Mouse (Mus musculus) left cerebral cortex, postnatal 14 days (tissue): ENCODE measurements around the gene Neb. TPM values are rescaled to one million over a fixed set of nuclear protein-coding genes. Genes with fewer than 3 reads are reported as not detected.

Experiments
- DNase-seq, 2 experiments: peaks; one replicate each; pipeline ENCODE4 v3.0.0; 2021 to 2022; ENCODE audit warnings: low spot score in 2 of 2, mixed read lengths in 1 of 2
- intact Hi-C: fragments of 180-260 bp; cut with DNase I; formaldehyde crosslinking; loops from one replicate; pipeline ENCODE4 v1.15.1; 2025
- long read RNA-seq, 2 experiments: library from polyadenylated mRNA; stranded (forward); transcript quantifications; one replicate each; pipeline ENCODE4 v2.0.0; 2021
- total RNA-seq, 2 experiments: library from RNA; stranded (reverse); gene quantifications; 2 replicates each; pipeline ENCODE4 v1.2.3; 2021

Gene Neb
- 1 to 10 TPM; 2.0 to 2.7 TPM for total RNA-seq
- long read RNA-seq, experiment 1, partial matches to known transcripts, result 0 of 1 reads
- long read RNA-seq, experiment 1, other reads (novel, unspliced or antisense), result 1 of 1 reads
- long read RNA-seq, experiment 2, result 0 reads

DNA sequence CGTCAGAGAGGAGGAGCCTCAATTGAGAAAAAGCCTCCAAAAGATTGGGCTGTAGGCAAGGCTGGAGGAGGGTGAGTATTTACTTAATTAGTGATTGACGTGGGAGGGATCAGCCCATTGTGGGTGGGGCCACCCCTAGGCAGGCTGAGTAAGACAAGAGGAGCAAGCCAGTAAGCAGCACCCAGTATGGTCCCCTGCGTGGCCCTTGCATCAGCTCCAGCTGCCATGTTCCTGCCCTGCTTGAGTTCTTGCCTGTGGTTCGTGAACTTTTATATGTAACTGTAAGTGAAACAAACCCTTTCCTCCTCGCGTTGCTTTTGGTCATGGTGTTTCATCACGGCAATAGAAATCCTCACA is at the start of gene Neb:
Gene Neb, minus strand, starts transcription at position 27 of the 357 bp plus-strand sequence.
- DNase-seq, result no peak
- intact Hi-C loops, result no loop called here

DNA sequence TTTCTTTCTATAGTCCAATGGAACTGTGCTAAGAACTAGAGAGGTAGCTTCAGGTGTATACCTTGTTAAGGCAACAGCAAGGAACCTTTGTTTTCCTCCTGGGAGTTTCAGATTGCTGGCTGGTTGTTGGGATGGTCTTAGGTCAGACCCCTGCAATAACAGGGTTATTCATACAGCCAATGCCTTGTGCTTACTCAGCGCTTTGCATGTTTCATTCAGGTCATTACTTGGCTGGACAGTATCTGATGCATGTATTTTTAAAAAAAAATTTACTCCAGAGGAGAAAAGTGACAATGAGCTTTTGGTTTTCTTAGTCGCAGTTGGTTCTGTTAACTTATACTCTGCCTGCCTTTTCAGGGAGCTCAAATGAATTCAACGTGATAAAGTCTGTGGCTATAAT is 49.1 kb upstream of the Neb start:
- no peak for DNase-seq
- intact Hi-C loops, result no loop called here

DNA sequence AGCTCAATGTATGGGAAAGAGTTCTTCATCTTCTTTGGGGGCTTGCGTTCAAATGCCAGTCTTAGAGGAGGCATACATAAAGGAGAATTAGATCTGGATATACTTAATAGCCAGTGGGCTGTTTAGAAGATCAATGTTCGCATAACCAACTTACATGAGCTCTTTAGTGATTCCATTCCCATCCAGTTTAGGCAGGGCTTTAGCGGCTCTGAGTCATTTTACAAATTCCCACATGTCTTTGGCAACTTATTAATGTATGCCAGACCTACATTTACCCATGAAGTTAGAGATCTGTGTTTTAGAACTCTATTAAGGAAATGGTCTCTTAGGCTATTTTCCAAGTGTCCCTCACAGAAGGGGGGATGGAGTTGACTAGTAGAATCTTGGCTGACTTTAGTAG is 47.8 kb upstream of the Neb start:
- DNase-seq, result no peak
- intact Hi-C loops, result no loop called here

DNA sequence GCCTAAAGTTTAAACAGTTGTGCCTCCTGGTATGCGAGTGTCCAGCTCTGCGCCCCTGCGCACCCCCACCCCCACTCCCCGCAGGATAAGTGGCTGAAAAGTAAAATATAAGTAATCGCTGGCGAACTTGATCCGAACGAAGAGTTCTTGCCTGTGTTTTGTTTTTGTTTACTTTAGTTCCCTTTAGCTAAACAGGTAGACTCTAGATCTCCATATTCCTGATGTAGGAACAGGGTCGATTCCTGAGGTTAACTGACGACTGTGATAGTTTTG is 47.2 kb upstream of the Neb start:
- intact Hi-C loops, result loop anchor here (2.0 kb wide), 1 partner anchor 165 kb away; no protein-coding TSS in a partner anchor
- no peak for DNase-seq

DNA sequence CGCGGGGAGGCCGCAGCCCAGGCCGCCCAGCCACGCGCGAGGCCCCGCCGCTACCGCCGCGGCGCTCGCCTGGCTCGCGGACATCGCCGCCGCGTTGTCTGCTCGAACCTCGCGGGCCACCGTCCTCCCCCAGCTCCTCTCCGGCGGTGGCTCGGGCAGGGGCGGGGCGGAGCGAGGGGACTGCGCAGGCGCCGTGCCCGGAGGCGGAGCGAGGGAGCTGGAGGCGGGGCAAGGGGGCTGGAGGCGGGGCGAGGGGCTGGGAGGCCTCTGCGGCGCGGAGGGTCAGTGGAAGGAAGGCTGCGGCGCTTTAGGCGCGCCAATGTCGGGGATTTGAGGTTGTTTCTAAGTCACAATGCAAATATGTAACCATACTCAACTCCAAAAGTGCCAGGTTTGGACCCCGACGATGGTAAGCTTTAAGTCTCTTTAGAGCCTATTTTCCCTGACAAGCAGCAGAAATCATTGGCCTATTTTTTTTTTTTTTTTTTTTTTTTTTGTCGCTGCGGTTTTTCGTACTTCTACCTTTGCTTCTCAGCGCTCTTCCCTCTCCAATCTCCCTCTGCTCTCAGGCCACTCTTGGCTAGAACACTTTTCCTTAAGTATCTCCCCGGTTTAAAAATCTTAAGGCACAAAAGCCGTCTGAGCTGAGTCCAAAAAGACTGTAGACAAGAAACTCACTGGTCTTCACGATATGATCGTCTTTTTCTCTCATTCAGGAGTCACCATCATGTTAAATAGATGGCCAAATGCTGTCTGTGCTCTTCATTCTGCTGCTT is 46.7 kb upstream of the Neb start, which contains the start of gene Arl5a:
Gene Arl5a, minus strand, starts transcription at position 155 of the 776 bp plus-strand sequence.
- DNase-seq, result peak; percentile 92 to 95
- intact Hi-C loops, result loop anchor here (2.0 kb wide), 1 partner anchor 166 kb away; no protein-coding TSS in a partner anchor

DNA sequence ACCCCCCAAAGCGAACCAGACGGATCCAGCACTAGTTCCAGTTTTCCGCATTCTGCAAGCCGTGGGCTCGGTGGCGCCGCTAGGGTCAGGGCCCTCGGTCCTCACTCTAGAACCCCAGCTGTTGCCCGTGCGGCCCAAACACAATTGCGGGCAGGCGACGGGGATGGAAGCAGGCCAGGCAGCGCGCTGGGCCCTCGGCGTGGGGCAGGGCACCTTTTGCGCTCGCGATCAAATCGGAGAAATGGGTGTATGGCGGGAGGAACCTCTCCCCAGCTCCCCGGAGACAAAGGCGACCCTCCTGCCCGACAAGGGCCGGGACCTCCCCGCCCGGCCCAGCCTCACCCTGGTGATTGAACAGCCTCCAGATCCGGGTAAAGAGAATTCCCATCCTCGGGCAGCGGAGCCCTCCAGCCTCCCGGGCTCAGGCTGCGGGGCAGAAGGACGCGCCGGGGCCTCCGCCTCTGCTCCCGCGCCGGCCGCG is 46.0 kb upstream of the Neb start:
- intact Hi-C loops, result loop anchor here (2.0 kb wide), 1 partner anchor 167 kb away; no protein-coding TSS in a partner anchor
- DNase-seq, result peak in 1 of 2 experiments; percentile 38

DNA sequence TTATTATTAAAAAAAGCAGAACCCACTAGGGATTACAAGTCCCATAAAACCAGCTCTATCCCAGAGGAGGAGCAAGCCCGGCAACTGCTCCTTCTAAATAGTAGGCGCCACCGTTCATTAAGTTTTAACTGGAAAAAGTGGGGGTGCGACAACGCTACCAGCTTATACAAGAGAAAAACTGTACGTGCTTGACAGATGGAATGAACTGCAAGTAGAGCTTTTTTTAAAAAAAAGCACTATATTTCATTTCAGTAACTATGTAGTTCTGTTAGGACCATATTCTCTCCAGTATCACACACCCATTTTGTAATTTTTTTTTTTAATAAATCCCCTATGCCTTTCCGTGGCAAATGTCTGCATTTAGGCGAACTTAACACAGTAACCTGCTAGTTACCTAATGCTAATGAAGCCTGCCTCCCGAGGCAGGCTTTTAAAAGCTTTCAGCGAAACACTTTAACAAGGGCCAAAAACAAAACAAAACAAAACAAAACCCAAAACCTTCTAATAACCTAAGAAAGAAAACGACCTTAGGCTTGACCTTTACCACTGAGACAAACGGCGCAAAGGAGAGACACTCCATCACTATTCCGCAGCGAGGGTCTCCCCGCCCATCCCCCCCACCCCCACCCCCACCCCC is 45.5 kb upstream of the Neb start:
- DNase-seq, result no peak
- intact Hi-C loops, result loop anchor here (2.0 kb wide), 1 partner anchor 167 kb away; no protein-coding TSS in a partner anchor

DNA sequence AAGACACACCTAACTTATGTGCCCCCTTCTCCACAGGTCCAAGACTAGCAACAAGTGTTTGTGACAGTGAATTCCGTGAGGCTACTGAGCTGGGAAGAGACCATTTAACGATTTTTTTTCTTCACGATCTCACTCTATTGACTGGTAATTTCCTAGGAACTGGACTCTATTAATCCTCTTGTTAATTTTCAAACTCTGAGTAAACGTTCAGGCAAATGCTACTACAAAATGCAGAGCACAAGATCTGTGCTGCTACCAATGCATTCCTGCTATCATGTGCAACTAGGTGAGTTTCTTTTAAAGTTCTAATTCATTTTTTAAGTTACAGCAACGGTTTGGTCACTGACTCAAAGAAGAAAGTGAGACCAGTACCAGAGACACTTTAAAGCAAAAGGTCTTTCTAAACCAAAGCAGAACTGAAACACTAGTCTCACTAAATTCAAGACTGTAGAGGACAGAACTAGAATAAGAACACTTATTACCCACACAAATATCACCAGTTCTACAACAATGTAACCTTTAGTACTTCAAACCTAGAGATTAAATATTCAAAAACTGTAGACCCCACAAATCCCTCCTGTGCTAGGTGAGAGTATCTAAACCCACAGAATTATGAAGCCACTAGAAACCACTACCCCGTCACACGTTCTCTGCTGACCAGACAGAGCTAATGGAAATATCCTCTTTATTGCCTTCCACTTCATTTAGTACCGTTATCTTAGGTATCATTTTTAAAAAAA is 44.8 kb upstream of the Neb start:
- DNase-seq, result no peak
- intact Hi-C loops, result no loop called here

DNA sequence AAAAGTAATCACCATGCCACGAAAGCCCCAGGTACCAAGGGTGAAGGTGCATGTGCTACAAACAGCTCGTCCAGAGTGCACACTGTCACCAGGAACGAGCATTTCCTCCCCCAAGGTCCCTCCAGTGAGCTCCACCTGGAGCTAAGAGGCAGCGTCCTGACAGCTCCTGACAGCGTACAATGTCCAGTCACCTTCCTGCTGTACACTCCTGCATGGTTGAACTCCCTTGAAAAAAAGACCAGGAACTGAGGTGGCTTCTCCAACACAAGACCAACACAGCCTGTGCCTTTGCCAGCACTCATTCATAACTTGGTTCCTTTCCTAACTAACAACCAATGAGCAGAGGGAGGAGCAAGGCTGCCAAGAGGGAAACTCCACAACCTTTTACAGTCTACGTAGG is 42.9 kb upstream of the Neb start:
- no peak for DNase-seq

DNA sequence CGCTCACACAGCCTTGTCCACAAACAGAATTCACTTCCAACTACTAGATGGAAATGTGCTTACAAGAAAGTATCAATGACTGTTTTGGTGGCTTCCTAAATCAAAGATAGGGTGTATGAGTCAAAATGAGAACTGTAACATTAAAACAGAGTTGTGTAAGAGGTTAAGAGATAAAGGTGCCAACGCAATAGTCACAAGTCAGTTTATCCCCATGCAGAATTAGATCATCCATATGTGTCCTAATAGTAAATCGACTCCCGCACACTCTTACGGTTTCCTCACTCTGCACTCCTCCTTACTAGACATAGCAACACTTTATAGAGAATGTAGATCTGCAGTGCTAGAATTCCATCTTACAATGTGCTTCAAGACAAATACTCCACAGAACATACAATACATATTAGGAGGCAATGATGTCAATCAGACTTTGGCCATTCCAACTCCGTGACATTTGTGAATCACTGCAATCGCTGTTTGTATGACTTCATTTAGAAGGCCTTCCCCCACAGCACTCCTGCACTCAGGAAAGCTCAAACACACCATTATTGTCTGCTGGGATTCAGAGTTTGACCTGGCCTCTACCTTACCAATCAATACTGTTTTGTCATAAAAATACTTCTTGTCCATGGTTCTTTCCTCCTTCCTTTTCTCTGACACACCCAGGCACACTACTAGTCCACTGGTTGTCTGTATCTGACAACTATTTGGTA is 41.9 kb upstream of the Neb start:
- no peak for DNase-seq
- intact Hi-C loops, result no loop called here

More for the DNA sequence above, 42.9 kb upstream of the Neb start:
- intact Hi-C loops, result no loop called here

DNA sequence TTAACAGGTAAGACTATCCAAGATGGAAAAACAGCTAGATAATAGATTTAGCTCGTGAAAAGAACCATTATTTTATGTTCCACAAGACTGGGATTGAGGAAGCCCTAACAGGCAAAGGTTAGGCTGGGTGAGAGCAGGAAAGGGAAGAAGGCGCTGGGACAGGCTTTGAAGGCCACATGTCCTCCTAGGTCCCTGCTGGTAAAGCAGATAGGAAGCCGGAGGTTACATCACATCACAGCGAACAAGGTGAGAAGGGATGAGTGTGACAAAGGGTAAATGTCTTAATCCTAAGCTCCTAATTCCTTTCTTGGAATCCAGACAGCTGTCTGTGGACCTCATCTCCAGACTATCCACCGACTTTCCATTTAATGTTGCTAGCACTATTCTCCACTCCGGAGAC is 41.0 kb upstream of the Neb start:
- intact Hi-C loops, result no loop called here
- no peak for DNase-seq

DNA sequence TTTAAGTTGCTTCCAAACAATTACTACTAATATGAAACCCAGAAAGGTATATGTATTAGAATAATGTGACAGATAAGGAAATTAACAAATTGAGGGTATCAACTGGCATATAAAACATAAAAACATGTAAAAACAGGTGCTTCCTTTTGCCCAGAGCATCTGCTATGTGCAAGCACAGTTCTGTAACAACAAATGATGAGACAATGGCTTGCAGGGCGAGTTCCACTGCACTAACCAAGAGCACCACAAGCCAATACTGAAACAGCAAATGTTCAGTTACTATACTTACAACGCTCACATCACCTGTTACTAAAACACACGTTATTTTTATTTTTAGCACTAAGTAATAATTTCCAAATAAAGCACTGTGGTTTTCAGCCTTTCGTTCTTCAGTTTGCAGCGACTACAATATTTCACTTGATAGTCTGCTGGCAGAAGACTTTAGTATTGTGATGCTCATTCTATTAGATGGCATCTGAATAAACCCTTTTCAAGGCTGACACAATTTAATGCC is 34.3 kb upstream of the Neb start:
- DNase-seq, result no peak
- intact Hi-C loops, result no loop called here

DNA sequence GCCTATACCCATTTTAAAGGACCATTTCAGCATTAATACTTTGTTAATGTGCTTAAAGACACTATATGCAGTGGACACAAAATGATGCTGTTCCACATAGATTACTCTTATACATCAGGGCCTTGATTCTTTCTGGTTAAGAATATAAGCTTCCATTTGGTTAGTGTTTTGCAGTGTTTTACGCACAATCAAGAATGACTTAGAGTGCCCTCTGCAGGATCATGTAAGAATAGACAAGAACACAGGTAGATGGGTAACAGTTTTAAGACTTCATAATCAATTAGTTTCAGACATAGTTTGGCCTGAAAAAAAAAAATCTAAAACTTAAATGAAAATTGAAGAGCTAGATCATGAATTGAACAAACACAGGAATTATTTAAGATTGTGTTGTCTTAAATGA is 28.2 kb upstream of the Neb start:
- DNase-seq, result no peak
- intact Hi-C loops, result loop anchor here (5.0 kb wide), 1 partner anchor 144 kb away; no protein-coding TSS in a partner anchor

DNA sequence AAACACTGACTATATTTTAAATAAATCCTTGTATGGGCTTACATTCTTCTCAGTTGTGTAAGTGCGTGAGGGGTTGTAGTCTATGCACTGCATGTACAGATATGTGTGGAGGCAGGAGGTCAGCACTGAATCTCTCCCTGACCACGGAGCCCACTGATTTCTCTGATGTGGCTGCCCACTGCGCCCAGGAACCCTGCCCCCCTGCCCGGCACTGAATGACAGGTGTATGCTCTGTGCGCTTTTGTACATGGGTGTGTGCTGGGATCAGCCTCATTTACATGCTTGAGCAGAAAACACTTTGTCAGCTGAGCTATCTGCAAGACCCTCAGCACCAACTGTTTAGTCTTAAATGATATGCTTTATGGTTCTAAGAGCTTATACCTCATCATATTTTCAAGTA is 27.0 kb upstream of the Neb start:
- DNase-seq, result no peak
- intact Hi-C loops, result loop anchor here (5.0 kb wide), 1 partner anchor 143 kb away; no protein-coding TSS in a partner anchor

DNA sequence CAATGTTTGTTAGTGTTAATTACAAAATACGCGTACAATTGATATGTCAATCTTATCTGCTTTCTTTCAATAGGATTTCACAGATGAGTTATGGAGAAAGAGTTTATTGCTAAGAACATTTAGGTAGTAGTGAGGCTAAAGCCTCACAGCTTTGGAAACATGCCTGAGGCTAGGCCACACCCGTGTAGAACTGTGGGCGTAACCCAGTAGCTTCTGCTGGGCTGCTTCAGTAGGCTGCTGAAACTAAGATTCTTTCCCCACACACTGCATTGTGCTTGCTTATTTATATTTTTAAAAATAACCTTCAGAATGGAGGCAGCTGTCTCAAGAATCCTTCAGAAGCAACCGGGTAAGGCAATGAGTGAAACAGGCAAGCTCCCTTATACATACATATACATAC is 16.3 kb upstream of the Neb start:
- DNase-seq, result peak in 1 of 2 experiments; percentile 37
- intact Hi-C loops, result loop anchor here (10.0 kb wide), 1 partner anchor 90 kb away; no protein-coding TSS in a partner anchor

DNA sequence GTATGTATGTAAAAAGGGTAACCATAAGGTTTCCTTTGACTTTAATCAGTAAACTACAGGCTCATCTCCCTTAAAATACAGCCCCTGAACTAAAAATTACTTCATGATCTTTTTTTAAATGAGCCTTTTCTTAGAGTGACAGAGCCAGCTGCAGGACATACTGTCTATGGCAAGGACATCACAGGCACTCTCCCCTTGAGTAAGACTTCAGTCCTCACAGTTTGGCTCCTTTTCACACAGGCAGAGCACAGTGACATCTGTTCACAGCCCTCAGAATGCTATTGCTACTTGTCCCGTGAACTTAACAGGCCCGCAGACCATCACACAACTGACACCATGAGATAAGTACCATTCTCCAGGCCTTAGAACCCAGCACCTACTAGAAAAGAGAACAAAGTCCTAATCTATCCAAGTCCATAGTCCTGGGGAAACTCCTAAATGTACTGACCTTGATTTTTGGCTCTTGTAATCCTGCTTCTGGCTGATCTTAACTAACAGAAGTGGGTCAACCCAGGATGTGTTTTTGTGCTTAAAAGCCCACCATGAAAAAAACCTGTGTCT is 12.2 kb upstream of the Neb start:
- intact Hi-C loops, result loop anchor here (10.0 kb wide), 1 partner anchor 86 kb away; no protein-coding TSS in a partner anchor
- DNase-seq, result no peak

DNA sequence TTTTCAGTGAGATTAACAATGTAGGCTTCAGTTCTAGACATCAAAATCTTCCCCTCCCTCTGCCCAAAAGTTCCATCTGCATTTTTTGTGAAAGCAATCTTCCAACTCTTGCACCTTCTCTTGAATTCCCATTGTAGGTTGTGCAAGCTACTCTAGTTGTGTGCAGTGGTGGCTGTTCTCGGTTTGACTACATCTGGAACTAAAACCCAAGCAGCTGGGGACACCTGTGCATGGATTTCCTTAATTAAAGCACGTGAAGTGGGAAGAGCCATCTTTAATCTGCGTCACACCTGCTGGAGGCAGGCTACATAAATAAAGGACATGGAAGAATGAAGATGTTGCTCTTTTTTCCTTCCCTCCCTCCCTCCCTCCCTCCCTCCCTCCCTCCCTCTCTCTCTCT is 11.7 kb upstream of the Neb start:
- DNase-seq, result no peak
- intact Hi-C loops, result loop anchor here (10.0 kb wide), 1 partner anchor 85 kb away; no protein-coding TSS in a partner anchor

DNA sequence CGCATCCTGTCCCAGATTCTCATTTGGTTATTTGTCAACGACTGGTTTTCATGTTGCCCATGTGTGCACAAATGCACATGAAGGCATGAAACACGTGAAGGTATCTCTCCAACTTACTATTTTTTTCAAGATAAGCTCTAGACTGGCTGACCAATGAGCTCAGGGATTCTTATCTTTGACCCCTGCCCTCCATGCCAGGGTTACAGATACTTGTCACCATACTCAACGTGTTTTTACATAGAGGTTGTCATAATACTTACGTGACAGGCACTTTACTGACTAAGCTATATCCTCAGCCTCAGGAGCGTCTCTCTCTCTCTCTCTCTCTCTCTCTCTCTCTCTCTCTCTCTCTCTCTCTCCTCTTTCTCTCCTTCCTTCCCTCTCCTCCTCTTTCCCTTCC is 8.2 kb upstream of the Neb start:
- no peak for DNase-seq
- intact Hi-C loops, result no loop called here

DNA sequence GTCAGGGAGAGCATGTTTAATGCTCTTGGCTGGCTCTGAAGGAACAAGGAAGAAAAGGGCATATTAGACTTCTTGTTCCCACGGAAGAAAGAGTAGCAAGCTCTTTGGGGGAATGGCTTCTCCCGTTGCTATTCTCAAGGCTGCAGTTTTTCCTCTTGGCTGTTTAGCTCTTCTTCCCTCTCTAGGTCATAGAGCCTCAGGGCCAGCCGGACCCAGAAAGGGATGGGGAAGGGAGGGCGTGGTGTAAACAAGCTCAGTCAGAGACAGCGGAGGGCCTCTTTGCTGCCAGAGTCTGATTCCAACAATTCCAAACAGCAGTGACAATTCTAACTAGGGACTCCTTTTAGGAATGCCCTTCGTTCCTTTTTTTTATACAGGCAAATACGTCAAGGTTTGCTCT is 7.8 kb upstream of the Neb start:
- intact Hi-C loops, result no loop called here
- DNase-seq, result no peak
